Mouse (Mus musculus) megakaryocyte, embryonic 14.5 days (primary cell): ENCODE measurements around the gene Csnk1e.

Source experiments
- FLI1 ChIP-seq: IDR thresholded peaks from 2 replicates; pipeline ENCODE4 v1.6.1; 2012; ENCODE audit warnings: low read length, inconsistent platforms, mixed read lengths
- GATA1 ChIP-seq: IDR thresholded peaks from 3 replicates; pipeline ENCODE4 v1.6.1; 2012; ENCODE audit warnings: mixed read lengths, low read length, inconsistent platforms, borderline replicate concordance

DNA sequence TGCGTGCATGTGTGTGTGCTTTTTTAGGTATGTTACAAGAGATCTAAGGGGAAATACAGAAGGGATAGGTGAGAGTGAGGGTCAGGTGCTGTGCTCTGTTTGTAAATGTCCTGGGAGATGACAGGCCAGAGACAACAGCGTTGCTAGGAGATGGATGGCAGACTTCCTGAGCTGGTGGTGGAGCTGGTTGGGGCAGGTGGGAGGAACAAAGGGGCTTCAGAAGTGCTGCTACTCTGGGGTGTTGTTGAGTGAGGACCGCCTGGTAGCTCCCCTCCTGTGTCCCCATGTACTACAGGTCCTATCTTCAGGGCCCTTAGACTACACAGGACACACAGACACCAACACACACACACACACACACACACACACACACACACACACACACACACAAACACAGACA lies 80.6 kb downstream of the Csnk1e start:
- TF ChIP-seq GATA1 (no peak), FLI1 (no peak)
